Mouse (Mus musculus) megakaryocyte, embryonic 14.5 days (primary cell): ENCODE data around the gene Hmgcs2. TPM values are rescaled to one million over a fixed set of nuclear protein-coding genes. Genes with fewer than 3 reads are reported as not detected.

Experiments used
- H3K27me3 ChIP-seq: replicated peaks from 2 replicates; pipeline ENCODE3; 2012; ENCODE audit warnings: inconsistent platforms
- H3K36me3 ChIP-seq: replicated peaks from 2 replicates; pipeline ENCODE3; 2012; ENCODE audit warnings: low read length, inconsistent platforms, mixed read lengths
- H3K4me1 ChIP-seq: 2 replicates; pipeline ENCODE4 v1.6.1; 2012; ENCODE audit warnings: inconsistent platforms
- H3K4me3 ChIP-seq: replicated peaks from 2 replicates; pipeline ENCODE3; 2012; ENCODE audit warnings: moderate library complexity, mild to moderate bottlenecking, inconsistent platforms
- H3K9me3 ChIP-seq: 2 replicates; pipeline ENCODE4 v1.6.1; 2012; ENCODE audit warnings: inconsistent platforms
- FLI1 ChIP-seq: IDR thresholded peaks from 2 replicates; pipeline ENCODE4 v1.6.1; 2012; ENCODE audit warnings: low read length, inconsistent platforms, mixed read lengths
- GATA1 ChIP-seq: IDR thresholded peaks from 3 replicates; pipeline ENCODE4 v1.6.1; 2012; ENCODE audit warnings: mixed read lengths, low read length, inconsistent platforms, borderline replicate concordance
- polyA plus RNA-seq: library from polyadenylated mRNA; stranded (reverse); fragments of >175 nt; gene quantifications from 2 replicates; pipeline ENCODE4 v1.2.3, GENCODE M21; 2012; ENCODE audit warnings: low replicate concordance; ENCODE audit not compliant: insufficient read depth

Gene Hmgcs2
- polyA plus RNA-seq, 1 experiment, result not detected

GRCm38 (mm10) chr3:98273623-98274398, 6.4 kb upstream of the Hmgcs2 start:
- H3K36me3 ChIP-seq, result no peaks in the 10 kb centered on the region
- H3K9me3 ChIP-seq, result peaks cover 8% of the 10 kb centered on the region
- TF ChIP-seq FLI1 (no peak), GATA1 (no peak)
- H3K4me1 ChIP-seq, result 0 out of 2 replicates have a peak, but pooled peaks cover 2% of the 10 kb centered on the region
- peaks cover 5% of the 10 kb centered on the region for H3K27me3 ChIP-seq
- no peak overlapping the region for H3K4me3 ChIP-seq

DNA sequence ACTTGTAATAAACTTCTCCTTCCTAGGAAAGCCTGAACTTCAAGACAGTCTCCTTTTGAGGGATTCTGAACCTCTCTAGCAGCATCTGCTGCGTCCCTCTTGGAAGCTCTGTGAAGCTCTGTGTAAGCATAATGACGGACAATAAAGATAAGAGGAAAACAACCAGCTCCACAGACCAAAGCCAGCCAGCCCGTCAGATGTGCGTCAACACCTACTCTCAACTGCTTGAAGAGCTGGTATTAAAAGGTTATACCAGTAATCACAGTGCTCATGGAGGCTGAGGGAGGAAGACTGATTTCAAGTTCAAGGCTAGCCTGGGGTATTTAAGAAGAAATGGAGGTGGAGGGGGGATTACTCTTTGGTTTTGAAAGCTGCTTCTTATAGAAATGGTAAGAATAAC, 553 bp upstream of the Hmgcs2 start:
- TF ChIP-seq GATA1 (no peak), FLI1 (no peak)
- no peaks in the 10 kb centered on the region for H3K36me3 ChIP-seq
- H3K9me3 ChIP-seq, result no peaks in the 10 kb centered on the region
- no peak overlapping the region for H3K4me3 ChIP-seq
- H3K27me3 ChIP-seq, result peaks cover 16% of the 10 kb centered on the region
- peaks cover 17% of the 10 kb centered on the region for H3K4me1 ChIP-seq

DNA sequence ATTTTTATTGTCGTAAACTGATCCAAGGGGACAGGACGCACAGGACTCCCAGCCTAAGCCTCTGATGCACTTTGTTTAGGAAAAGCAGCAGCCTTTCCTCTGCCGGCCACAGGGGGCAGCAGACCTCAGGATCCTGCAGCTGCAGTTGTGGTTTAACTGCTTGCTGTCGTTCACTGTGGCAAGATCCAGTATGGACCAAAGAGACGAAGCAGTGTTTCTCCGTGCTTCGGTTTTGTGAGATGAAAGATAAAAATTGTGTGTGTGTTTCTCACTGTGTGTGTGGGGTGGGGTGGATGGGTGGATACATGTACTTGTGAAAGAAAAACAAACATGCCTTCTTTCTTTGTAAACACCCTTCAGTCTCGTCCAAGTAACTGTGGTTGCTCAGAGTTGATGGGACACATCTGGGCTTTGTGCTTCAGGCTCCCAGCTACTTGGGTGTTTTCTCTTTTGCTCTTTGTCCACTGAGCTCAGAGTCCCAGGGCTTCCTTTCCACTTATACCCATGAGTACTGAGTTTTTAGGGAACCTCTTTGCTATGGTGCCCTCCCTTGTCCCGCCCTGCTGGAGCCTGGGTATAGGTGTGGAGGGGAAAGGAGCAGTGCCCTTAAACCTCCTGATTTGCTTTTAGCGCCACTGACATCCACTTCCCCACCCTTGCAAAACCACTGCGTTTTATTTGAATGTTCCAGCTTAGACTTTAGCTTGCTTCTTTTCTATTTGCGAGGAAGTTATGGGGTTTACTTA, 871 bp downstream of the Hmgcs2 start:
- no peaks in the 10 kb centered on the region for H3K36me3 ChIP-seq
- peaks cover 17% of the 10 kb centered on the region for H3K4me1 ChIP-seq
- TF ChIP-seq GATA1 (no peak), FLI1 (no peak)
- H3K9me3 ChIP-seq, result no peaks in the 10 kb centered on the region
- peak overlapping the region; percentile 1 for H3K4me3 ChIP-seq
- peaks cover 16% of the 10 kb centered on the region for H3K27me3 ChIP-seq

DNA sequence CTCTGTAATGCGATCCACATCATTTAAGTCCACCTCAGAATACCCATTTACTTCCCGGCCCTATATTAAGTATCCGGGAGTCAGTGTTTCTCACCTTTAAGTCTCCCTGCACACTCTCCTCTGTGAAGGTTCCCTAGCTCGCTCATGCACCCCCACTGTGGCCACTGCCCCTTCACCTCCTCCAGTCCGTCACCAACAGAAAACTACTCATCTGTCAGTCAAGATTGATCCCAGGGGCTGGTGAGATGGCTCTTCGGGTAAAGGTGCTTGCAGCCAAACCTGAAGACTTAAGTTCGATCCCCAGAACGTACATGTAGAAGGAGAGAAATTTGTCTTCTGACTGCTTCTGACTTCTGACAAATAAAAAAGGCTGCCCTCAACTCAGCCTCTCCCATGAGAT, 2.2 kb downstream of the Hmgcs2 start:
- H3K36me3 ChIP-seq, result no peaks in the 10 kb centered on the region
- peaks cover 15% of the 10 kb centered on the region for H3K27me3 ChIP-seq
- no peaks in the 10 kb centered on the region for H3K9me3 ChIP-seq
- no peak for TF ChIP-seq GATA1
- no peak for TF ChIP-seq FLI1
- H3K4me3 ChIP-seq, result no peak overlapping the region
- peaks cover 17% of the 10 kb centered on the region for H3K4me1 ChIP-seq

DNA sequence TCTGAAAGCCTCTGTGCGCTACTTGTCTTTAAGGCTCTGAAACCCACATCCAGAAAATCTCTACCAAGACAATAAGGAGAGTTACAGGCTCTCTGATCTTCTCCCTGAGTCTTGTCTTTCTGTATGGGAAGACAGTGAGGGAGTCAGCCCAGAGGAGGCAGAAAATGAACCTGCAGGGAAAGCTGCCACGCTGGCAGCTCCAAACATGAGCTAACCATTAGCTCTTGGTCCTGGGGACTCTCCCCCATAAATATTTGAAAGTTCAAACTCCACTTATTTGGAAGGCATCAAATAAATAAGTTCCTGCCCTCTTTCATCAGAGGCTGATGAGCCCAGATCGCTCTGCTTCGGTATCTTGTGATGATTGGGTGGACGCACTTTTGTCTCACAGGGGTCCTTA, 3.0 kb downstream of the Hmgcs2 start:
- peaks cover 14% of the 10 kb centered on the region for H3K27me3 ChIP-seq
- peaks cover 17% of the 10 kb centered on the region for H3K4me1 ChIP-seq
- no peaks in the 10 kb centered on the region for H3K9me3 ChIP-seq
- no peak for TF ChIP-seq FLI1
- TF ChIP-seq GATA1, result no peak
- no peak overlapping the region for H3K4me3 ChIP-seq
- H3K36me3 ChIP-seq, result no peaks in the 10 kb centered on the region

DNA sequence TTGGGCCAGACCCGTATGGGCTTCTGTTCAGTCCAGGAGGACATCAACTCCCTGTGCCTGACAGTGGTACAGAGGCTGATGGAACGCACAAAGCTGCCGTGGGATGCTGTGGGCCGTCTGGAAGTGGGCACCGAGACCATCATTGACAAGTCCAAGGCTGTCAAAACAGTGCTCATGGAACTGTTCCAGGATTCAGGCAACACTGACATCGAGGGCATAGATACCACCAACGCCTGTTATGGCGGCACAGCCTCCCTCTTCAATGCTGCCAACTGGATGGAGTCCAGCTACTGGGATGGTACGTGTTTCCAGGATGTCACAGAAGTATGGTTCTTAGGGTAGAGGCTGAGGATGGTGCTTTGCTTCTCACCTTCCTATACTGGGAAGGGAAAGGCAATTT, 10.8 kb downstream of the Hmgcs2 start:
- TF ChIP-seq FLI1 (no peak), GATA1 (no peak)
- Histone ChIP-seq H3K36me3 (no peaks in the 10 kb centered on the region), H3K4me1 (no peaks in the 10 kb centered on the region), H3K4me3 (peak overlapping the region; percentile 8), H3K9me3 (peaks cover 17% of the 10 kb centered on the region), H3K27me3 (peaks cover 4% of the 10 kb centered on the region)

- H3K9me3 ChIP-seq, result peaks cover 15% of the 10 kb centered on the region
- no peaks in the 10 kb centered on the region for H3K36me3 ChIP-seq
- H3K4me3 ChIP-seq, result no peak overlapping the region
- peaks cover 18% of the 10 kb centered on the region for H3K4me1 ChIP-seq
- TF ChIP-seq FLI1, result no peak
- TF ChIP-seq GATA1, result no peak
- peaks cover 3% of the 10 kb centered on the region for H3K27me3 ChIP-seq
These were observed 15.7 kb downstream of the Hmgcs2 start for GRCm38 (mm10) chr3:98295965-98296364.

DNA sequence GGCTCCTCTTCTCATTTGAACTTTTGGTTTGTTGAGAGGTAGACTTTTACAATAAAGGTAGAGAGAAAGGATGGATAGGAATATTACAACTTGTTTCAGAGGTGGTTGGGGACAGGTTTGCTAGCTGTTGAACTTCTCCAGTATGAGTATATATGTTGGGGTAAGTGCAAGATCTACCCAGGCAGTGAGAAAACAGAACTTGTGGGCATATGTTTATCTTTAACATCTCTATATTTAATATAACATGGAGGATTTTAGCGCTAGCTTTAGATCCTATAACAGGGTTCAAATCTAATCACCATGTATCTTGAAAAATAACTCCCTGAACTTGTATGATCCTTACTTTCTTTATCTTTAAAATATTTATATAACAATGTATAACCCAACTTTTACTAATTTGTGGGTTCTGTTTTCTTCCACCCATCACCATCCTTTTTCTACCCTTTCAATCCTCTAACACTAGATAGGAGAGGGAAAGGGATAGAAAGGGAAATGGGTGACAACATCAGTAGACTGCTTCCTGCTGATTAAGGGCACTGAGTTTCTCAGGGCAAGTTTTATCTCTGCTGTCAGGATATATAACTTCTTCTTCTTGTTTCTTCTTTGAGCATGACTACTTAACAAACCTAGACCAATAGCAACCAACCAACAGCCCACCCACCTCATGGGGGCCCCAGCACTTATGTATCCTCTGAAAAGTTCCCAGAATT, 19.3 kb downstream of the Hmgcs2 start:
- H3K4me3 ChIP-seq, result no peak overlapping the region
- peaks cover 4% of the 10 kb centered on the region for H3K27me3 ChIP-seq
- TF ChIP-seq GATA1, result no peak
- TF ChIP-seq FLI1, result no peak
- H3K4me1 ChIP-seq, result peaks cover 18% of the 10 kb centered on the region
- peaks cover 4% of the 10 kb centered on the region for H3K9me3 ChIP-seq
- H3K36me3 ChIP-seq, result no peaks in the 10 kb centered on the region

GRCm38 (mm10) chr3:98300266-98300665, 20.0 kb downstream of the Hmgcs2 start:
- no peak for TF ChIP-seq GATA1
- no peak for TF ChIP-seq FLI1
- H3K27me3 ChIP-seq, result peaks cover 4% of the 10 kb centered on the region
- H3K9me3 ChIP-seq, result peaks cover 4% of the 10 kb centered on the region
- H3K4me1 ChIP-seq, result peaks cover 18% of the 10 kb centered on the region
- H3K36me3 ChIP-seq, result no peaks in the 10 kb centered on the region
- H3K4me3 ChIP-seq, result no peak overlapping the region
